Mouse (Mus musculus): ENCODE measurements around the gene Rbfox3. TPM values are rescaled to one million over a fixed set of nuclear protein-coding genes. Genes with fewer than 3 reads are reported as not detected.

Rbfox3 gene
- total and polyA plus RNA-seq, 2 experiments from 2014 or later: 60.3 to 73.3 TPM

- H3K4me3 ChIP-seq (ENCODE audit: low read depth, low read length): no peak overlapping the region
- ATAC-seq (ENCODE audit: low FRiP score) (no peak), DNase-seq (ENCODE audit: low spot score) (no peak)
- no peaks in the 10 kb centered on the region for H3K36me3 ChIP-seq (ENCODE audit: insufficient read depth, low read length)
- H3K9me3 ChIP-seq (ENCODE audit: low read length): no peaks in the 10 kb centered on the region
- H3K27me3 ChIP-seq (ENCODE audit: insufficient read depth, low read length): no peaks in the 10 kb centered on the region
- H3K9ac ChIP-seq (replicated peaks; ENCODE audit: low read length, poor library complexity, severe bottlenecking): no peak overlapping the region
- no peak overlapping the region for H3K27ac ChIP-seq (ENCODE audit: low read depth, low read length)
- no peak for TF ChIP-seq CTCF (IDR thresholded peaks at IDR 0.05)
- peaks cover 5% of the 10 kb centered on the region; the same call in 1 of the 2 replicates for H3K4me1 ChIP-seq (ENCODE audit: insufficient read depth, low read length)
- WGBS: 81% methylated on average over 6 of the region's 6 CpGs
- no peak overlapping the region for H3K4me2 ChIP-seq (ENCODE audit: low read depth, low read length, poor library complexity, severe bottlenecking)
Measured at GRCm38 (mm10) chr11:118671216-118671615, 240.2 kb downstream of the Rbfox3 start.

- H3K9ac ChIP-seq (replicated peaks; ENCODE audit: low read length, poor library complexity, severe bottlenecking): no peak overlapping the region
- DNase-seq (ENCODE audit: low spot score) (peak; percentile 64), ATAC-seq (ENCODE audit: low FRiP score) (no peak)
- H3K36me3 ChIP-seq (ENCODE audit: insufficient read depth, low read length): no peaks in the 10 kb centered on the region
- no peak overlapping the region for H3K4me2 ChIP-seq (ENCODE audit: low read depth, low read length, poor library complexity, severe bottlenecking)
- TF ChIP-seq CTCF (IDR thresholded peaks at IDR 0.05): no peak
- 59% methylated on average over 5 of the region's 5 CpGs for WGBS
- H3K9me3 ChIP-seq (ENCODE audit: low read length): no peaks in the 10 kb centered on the region
- H3K4me1 ChIP-seq (ENCODE audit: insufficient read depth, low read length): peaks cover 14% of the 10 kb centered on the region; the same call in 1 of the 2 replicates
- H3K27me3 ChIP-seq (ENCODE audit: insufficient read depth, low read length): no peaks in the 10 kb centered on the region
- no peak overlapping the region for H3K4me3 ChIP-seq (ENCODE audit: low read depth, low read length)
- H3K27ac ChIP-seq (ENCODE audit: low read depth, low read length): no peak overlapping the region
Measured at GRCm38 (mm10) chr11:118669820-118670219, 241.6 kb downstream of the Rbfox3 start.

GRCm38 (mm10) chr11:118668351-118668750 is 243.0 kb downstream of the Rbfox3 start:
- WGBS: 79% methylated on average over 8 of the region's 8 CpGs
- Histone ChIP-seq H3K9ac (replicated peaks; ENCODE audit: low read length, poor library complexity, severe bottlenecking) (no peak overlapping the region), H3K4me3 (ENCODE audit: low read depth, low read length) (no peak overlapping the region), H3K4me2 (ENCODE audit: low read depth, low read length, poor library complexity, severe bottlenecking) (no peak overlapping the region), H3K36me3 (ENCODE audit: insufficient read depth, low read length) (no peaks in the 10 kb centered on the region), H3K4me1 (ENCODE audit: insufficient read depth, low read length) (peaks cover 14% of the 10 kb centered on the region; the same call in 1 of the 2 replicates), H3K27ac (ENCODE audit: low read depth, low read length) (no peak overlapping the region), H3K27me3 (ENCODE audit: insufficient read depth, low read length) (no peaks in the 10 kb centered on the region), H3K9me3 (ENCODE audit: low read length) (no peaks in the 10 kb centered on the region)
- no peak for TF ChIP-seq CTCF (IDR thresholded peaks at IDR 0.05)
- DNase-seq (ENCODE audit: low spot score) (no peak), ATAC-seq (ENCODE audit: low FRiP score) (no peak)

DNA sequence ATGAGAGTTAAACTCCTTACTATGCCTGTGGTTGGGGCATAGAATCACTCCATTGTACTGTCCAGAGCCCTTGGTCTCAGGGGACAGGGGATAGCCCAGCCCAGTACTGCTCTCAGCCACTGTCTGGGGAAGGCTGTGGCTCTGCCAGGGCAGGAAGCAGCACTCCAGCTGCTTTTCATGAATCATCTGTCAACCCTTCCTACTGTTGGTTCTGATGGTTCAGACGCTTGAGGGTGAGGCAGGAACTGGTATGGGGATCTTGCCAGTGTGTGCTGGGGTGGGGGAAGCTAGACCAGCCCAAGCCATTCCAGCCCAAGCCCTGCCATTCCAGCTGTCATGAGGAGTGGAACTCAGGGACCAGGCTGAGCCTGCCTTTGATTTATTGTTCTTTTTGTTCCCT is 243.5 kb downstream of the Rbfox3 start:
- H3K4me2 ChIP-seq (ENCODE audit: low read depth, low read length, poor library complexity, severe bottlenecking): no peak overlapping the region
- peaks cover 14% of the 10 kb centered on the region; the same call in 1 of the 2 replicates for H3K4me1 ChIP-seq (ENCODE audit: insufficient read depth, low read length)
- no peak overlapping the region for H3K9ac ChIP-seq (replicated peaks; ENCODE audit: low read length, poor library complexity, severe bottlenecking)
- ATAC-seq (ENCODE audit: low FRiP score) (no peak), DNase-seq (ENCODE audit: low spot score) (no peak)
- WGBS: 69% methylated on average over 1 of the region's 1 CpGs
- no peak overlapping the region for H3K4me3 ChIP-seq (ENCODE audit: low read depth, low read length)
- no peak for TF ChIP-seq CTCF (IDR thresholded peaks at IDR 0.05)
- no peaks in the 10 kb centered on the region for H3K9me3 ChIP-seq (ENCODE audit: low read length)
- H3K27me3 ChIP-seq (ENCODE audit: insufficient read depth, low read length): no peaks in the 10 kb centered on the region
- H3K27ac ChIP-seq (ENCODE audit: low read depth, low read length): no peak overlapping the region
- H3K36me3 ChIP-seq (ENCODE audit: insufficient read depth, low read length): no peaks in the 10 kb centered on the region

GRCm38 (mm10) chr11:118666172-118666571 is 245.2 kb downstream of the Rbfox3 start:
- H3K4me3 ChIP-seq (ENCODE audit: low read depth, low read length): no peak overlapping the region
- H3K4me1 ChIP-seq (ENCODE audit: insufficient read depth, low read length): peaks cover 14% of the 10 kb centered on the region; the same call in 1 of the 2 replicates
- H3K36me3 ChIP-seq (ENCODE audit: insufficient read depth, low read length): no peaks in the 10 kb centered on the region
- no peak overlapping the region for H3K27ac ChIP-seq (ENCODE audit: low read depth, low read length)
- H3K4me2 ChIP-seq (ENCODE audit: low read depth, low read length, poor library complexity, severe bottlenecking): no peak overlapping the region
- 63% methylated on average over 3 of the region's 3 CpGs for WGBS
- TF ChIP-seq CTCF (IDR thresholded peaks at IDR 0.05): no peak
- ATAC-seq (ENCODE audit: low FRiP score) (no peak), DNase-seq (ENCODE audit: low spot score) (no peak)
- no peaks in the 10 kb centered on the region for H3K9me3 ChIP-seq (ENCODE audit: low read length)
- H3K9ac ChIP-seq (replicated peaks; ENCODE audit: low read length, poor library complexity, severe bottlenecking): no peak overlapping the region
- no peaks in the 10 kb centered on the region for H3K27me3 ChIP-seq (ENCODE audit: insufficient read depth, low read length)

- no peak for DNase-seq (ENCODE audit: low spot score)
- peaks cover 13% of the 10 kb centered on the region; the same call in 1 of the 2 replicates for H3K4me1 ChIP-seq (ENCODE audit: insufficient read depth, low read length)
- 69% methylated on average over 8 of the region's 8 CpGs for WGBS
Measured at GRCm38 (mm10) chr11:118663305-118663704, 248.1 kb downstream of the Rbfox3 start.

More at GRCm38 (mm10) chr11:118663305-118663704, 248.1 kb downstream of the Rbfox3 start:
- Histone ChIP-seq H3K4me3 (ENCODE audit: low read depth, low read length) (no peak overlapping the region), H3K9me3 (ENCODE audit: low read length) (no peaks in the 10 kb centered on the region), H3K4me2 (ENCODE audit: low read depth, low read length, poor library complexity, severe bottlenecking) (no peak overlapping the region), H3K9ac (replicated peaks; ENCODE audit: low read length, poor library complexity, severe bottlenecking) (no peak overlapping the region; the same call in 1 of the 2 replicates), H3K36me3 (ENCODE audit: insufficient read depth, low read length) (no peaks in the 10 kb centered on the region), H3K27me3 (ENCODE audit: insufficient read depth, low read length) (no peaks in the 10 kb centered on the region), H3K27ac (ENCODE audit: low read depth, low read length) (no peak overlapping the region)
- ATAC-seq (ENCODE audit: low FRiP score): no peak
- TF ChIP-seq CTCF (IDR thresholded peaks at IDR 0.05): no peak
